Mouse (Mus musculus): Measurements from ENCODE around the gene Cnot10. TPM values are rescaled to one million over a fixed set of nuclear protein-coding genes. Genes with fewer than 3 reads are reported as not detected.

Gene Cnot10
- polyA plus RNA-seq, 1 experiment from 2014 or later, result 22.5 TPM

GRCm38 (mm10) chr9:114682193-114682592 lies 42.2 kb upstream of the Cnot10 start:
- Histone ChIP-seq H3K9ac (ENCODE audit: low read depth, low read length) (no peak overlapping the region), H3K27ac (ENCODE audit: low read depth, low read length) (no peak overlapping the region), H3K36me3 (ENCODE audit: control insufficient read depth, insufficient read depth) (no peaks in the 10 kb centered on the region), H3K27me3 (replicated peaks; ENCODE audit: control insufficient read depth, insufficient read depth, low read length) (no peaks in the 10 kb centered on the region), H3K4me3 (ENCODE audit: low read depth, low read length) (no peak overlapping the region), H3K4me2 (replicated peaks; ENCODE audit: low read depth) (no peak overlapping the region), H3K4me1 (replicated peaks; ENCODE audit: control insufficient read depth, insufficient read depth, low read length) (0 out of 2 replicates have a peak, but pooled peaks cover 3% of the 10 kb centered on the region), H3K9me3 (ENCODE audit: control insufficient read depth) (no peaks in the 10 kb centered on the region)
- no peak for TF ChIP-seq CTCF (IDR thresholded peaks at IDR 0.05; ENCODE audit: low read depth)
- no peak for ATAC-seq
- WGBS, result 84% methylated on average over 4 of the region's 4 CpGs

DNA sequence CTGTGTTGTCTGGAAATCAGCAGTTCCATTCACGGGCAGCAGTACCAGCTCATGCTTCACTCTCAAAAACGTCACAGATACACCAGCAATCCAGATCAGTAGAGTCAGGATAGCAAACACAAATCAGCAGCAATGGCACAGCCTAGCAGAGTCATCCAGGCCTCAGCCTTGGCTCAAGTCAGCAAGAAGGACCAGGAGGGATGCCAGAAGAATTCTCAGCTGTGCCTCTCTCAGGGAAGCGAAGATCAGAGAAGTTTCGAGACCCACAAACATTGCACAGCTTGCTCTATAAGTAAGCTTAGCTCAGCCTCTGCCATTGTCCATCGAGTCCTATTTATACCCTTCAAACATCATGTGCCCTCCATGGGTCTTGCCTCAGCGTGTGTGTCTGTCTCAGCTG lies 40.5 kb upstream of the Cnot10 start:
- Histone ChIP-seq H3K27me3 (replicated peaks; ENCODE audit: control insufficient read depth, insufficient read depth, low read length) (no peaks in the 10 kb centered on the region), H3K4me3 (ENCODE audit: low read depth, low read length) (no peak overlapping the region), H3K36me3 (ENCODE audit: control insufficient read depth, insufficient read depth) (no peaks in the 10 kb centered on the region), H3K9me3 (ENCODE audit: control insufficient read depth) (no peaks in the 10 kb centered on the region), H3K4me1 (replicated peaks; ENCODE audit: control insufficient read depth, insufficient read depth, low read length) (no peaks in the 10 kb centered on the region), H3K9ac (ENCODE audit: low read depth, low read length) (no peak overlapping the region), H3K4me2 (replicated peaks; ENCODE audit: low read depth) (no peak overlapping the region), H3K27ac (ENCODE audit: low read depth, low read length) (no peak overlapping the region)
- ATAC-seq, result no peak
- 80% methylated on average over 6 of the region's 6 CpGs for WGBS
- no peak for TF ChIP-seq CTCF (IDR thresholded peaks at IDR 0.05; ENCODE audit: low read depth)

DNA sequence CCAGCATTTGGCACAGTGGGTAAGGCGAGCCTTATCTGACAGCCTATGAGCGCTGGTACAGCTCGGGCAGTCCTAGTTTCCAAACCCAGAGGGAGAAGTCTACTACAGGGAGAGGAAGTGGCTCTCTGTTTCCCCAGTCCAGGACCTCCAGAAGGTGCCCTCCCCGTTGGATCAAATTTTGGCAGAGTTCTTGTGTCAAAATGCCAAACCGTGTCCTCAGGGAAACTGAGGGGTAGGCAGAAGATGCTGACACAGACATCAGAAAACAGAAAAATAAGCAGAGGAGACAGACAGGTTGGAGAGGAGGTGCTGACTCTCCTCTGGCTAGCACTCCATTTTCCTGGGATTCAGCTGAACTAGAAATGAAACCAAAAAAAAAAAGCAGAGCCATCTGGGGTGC lies 40.0 kb upstream of the Cnot10 start:
- H3K4me3 ChIP-seq (ENCODE audit: low read depth, low read length), result no peak overlapping the region
- H3K27ac ChIP-seq (ENCODE audit: low read depth, low read length), result no peak overlapping the region
- H3K27me3 ChIP-seq (replicated peaks; ENCODE audit: control insufficient read depth, insufficient read depth, low read length), result no peaks in the 10 kb centered on the region
- no peak overlapping the region for H3K9ac ChIP-seq (ENCODE audit: low read depth, low read length)
- no peaks in the 10 kb centered on the region for H3K4me1 ChIP-seq (replicated peaks; ENCODE audit: control insufficient read depth, insufficient read depth, low read length)
- no peak for ATAC-seq
- H3K36me3 ChIP-seq (ENCODE audit: control insufficient read depth, insufficient read depth), result no peaks in the 10 kb centered on the region
- WGBS, result 83% methylated on average over 5 of the region's 5 CpGs
- no peak overlapping the region for H3K4me2 ChIP-seq (replicated peaks; ENCODE audit: low read depth)
- TF ChIP-seq CTCF (IDR thresholded peaks at IDR 0.05; ENCODE audit: low read depth), result no peak
- no peaks in the 10 kb centered on the region for H3K9me3 ChIP-seq (ENCODE audit: control insufficient read depth)

- H3K27me3 ChIP-seq (replicated peaks; ENCODE audit: control insufficient read depth, insufficient read depth, low read length), result no peaks in the 10 kb centered on the region
- TF ChIP-seq CTCF (IDR thresholded peaks at IDR 0.05; ENCODE audit: low read depth), result no peak
- no peak overlapping the region for H3K27ac ChIP-seq (ENCODE audit: low read depth, low read length)
- H3K9me3 ChIP-seq (ENCODE audit: control insufficient read depth), result no peaks in the 10 kb centered on the region
- no peak for ATAC-seq
- no peak overlapping the region for H3K4me2 ChIP-seq (replicated peaks; ENCODE audit: low read depth)
- H3K4me1 ChIP-seq (replicated peaks; ENCODE audit: control insufficient read depth, insufficient read depth, low read length), result no peaks in the 10 kb centered on the region
- WGBS, result 78% methylated on average over 5 of the region's 5 CpGs
- no peaks in the 10 kb centered on the region for H3K36me3 ChIP-seq (ENCODE audit: control insufficient read depth, insufficient read depth)
- no peak overlapping the region for H3K9ac ChIP-seq (ENCODE audit: low read depth, low read length)
- H3K4me3 ChIP-seq (ENCODE audit: low read depth, low read length), result no peak overlapping the region
Measured at GRCm38 (mm10) chr9:114678576-114678975, 38.6 kb upstream of the Cnot10 start.

- Histone ChIP-seq H3K36me3 (ENCODE audit: control insufficient read depth, insufficient read depth) (no peaks in the 10 kb centered on the region), H3K9me3 (ENCODE audit: control insufficient read depth) (no peaks in the 10 kb centered on the region), H3K9ac (ENCODE audit: low read depth, low read length) (no peak overlapping the region), H3K4me1 (replicated peaks; ENCODE audit: control insufficient read depth, insufficient read depth, low read length) (0 out of 2 replicates have a peak, but pooled peaks cover 5% of the 10 kb centered on the region), H3K4me3 (ENCODE audit: low read depth, low read length) (no peak overlapping the region), H3K27me3 (replicated peaks; ENCODE audit: control insufficient read depth, insufficient read depth, low read length) (no peaks in the 10 kb centered on the region), H3K4me2 (replicated peaks; ENCODE audit: low read depth) (peak overlapping the region; percentile 64), H3K27ac (ENCODE audit: low read depth, low read length) (no peak overlapping the region)
- no peak for TF ChIP-seq CTCF (IDR thresholded peaks at IDR 0.05; ENCODE audit: low read depth)
- no peak for ATAC-seq
- WGBS, result 55% methylated on average over 2 of the region's 2 CpGs
Measured at GRCm38 (mm10) chr9:114673626-114674025, 33.6 kb upstream of the Cnot10 start.

DNA sequence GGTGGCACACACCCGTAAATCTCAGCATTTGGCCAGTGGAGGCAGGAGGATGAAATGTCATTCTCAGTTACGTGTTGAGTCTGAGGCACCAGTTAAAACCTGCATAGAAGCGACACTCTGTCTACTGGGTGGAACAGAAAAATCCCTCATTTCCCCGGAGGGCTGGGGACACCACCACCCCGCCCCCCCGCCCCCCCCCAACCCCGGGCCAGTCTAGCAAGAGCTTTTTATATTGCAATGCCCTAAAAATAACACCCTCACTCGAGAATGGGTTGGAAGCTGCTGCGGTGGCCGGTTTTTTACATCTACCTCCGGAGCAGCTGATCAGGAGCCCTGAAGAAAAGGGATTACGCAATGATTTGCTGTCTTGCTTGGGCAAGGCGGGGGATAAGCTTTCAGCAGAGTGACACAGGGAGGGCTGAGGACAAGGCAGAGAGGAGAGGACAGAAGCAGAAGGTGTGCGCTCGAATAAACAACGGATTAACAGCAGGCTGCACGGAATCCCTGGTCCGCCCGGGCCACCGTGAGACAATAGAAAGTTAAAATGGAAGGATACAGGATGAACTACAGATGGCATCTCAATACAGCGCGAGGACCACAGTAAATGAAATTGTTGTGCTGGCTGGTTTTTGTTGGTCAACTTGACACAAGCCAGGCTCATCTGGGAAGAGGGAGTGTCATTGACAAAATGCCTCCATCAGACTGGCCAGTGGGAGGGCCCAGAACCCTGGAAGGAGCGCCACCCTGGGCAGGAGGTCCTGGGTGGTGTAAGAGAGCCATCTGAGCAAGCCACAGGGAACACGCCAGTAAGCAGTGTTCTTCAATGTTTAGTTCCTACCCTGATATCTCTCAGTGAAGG lies 32.9 kb upstream of the Cnot10 start:
- H3K27me3 ChIP-seq (replicated peaks; ENCODE audit: control insufficient read depth, insufficient read depth, low read length), result no peaks in the 10 kb centered on the region
- peak overlapping the region; percentile 64 for H3K4me2 ChIP-seq (replicated peaks; ENCODE audit: low read depth)
- TF ChIP-seq CTCF (IDR thresholded peaks at IDR 0.05; ENCODE audit: low read depth), result no peak
- H3K4me3 ChIP-seq (ENCODE audit: low read depth, low read length), result peak overlapping the region; percentile 29
- no peaks in the 10 kb centered on the region for H3K9me3 ChIP-seq (ENCODE audit: control insufficient read depth)
- H3K27ac ChIP-seq (ENCODE audit: low read depth, low read length), result no peak overlapping the region
- no peaks in the 10 kb centered on the region for H3K36me3 ChIP-seq (ENCODE audit: control insufficient read depth, insufficient read depth)
- no peak for ATAC-seq
- 7% methylated on average over 24 of the region's 24 CpGs for whole genome bisulfite sequencing
- 0 out of 2 replicates have a peak overlapping the region, but pooled peaks have one; percentile 28 for H3K9ac ChIP-seq (ENCODE audit: low read depth, low read length)
- 0 out of 2 replicates have a peak, but pooled peaks cover 5% of the 10 kb centered on the region for H3K4me1 ChIP-seq (replicated peaks; ENCODE audit: control insufficient read depth, insufficient read depth, low read length)

Measured in intestine, postnatal 0 days (tissue).